Mouse (Mus musculus) ovary, postnatal 36 days (tissue): ENCODE data around the gene Dip2b.
A peak's percentile ranks its signal among the peaks of the same experiment; 100 is the strongest.

Experiments used
- DNase-seq: peaks from one replicate; pipeline ENCODE4 v3.0.0; 2022; ENCODE audit warnings: low spot score, mixed read lengths

Gene Dip2b

DNA sequence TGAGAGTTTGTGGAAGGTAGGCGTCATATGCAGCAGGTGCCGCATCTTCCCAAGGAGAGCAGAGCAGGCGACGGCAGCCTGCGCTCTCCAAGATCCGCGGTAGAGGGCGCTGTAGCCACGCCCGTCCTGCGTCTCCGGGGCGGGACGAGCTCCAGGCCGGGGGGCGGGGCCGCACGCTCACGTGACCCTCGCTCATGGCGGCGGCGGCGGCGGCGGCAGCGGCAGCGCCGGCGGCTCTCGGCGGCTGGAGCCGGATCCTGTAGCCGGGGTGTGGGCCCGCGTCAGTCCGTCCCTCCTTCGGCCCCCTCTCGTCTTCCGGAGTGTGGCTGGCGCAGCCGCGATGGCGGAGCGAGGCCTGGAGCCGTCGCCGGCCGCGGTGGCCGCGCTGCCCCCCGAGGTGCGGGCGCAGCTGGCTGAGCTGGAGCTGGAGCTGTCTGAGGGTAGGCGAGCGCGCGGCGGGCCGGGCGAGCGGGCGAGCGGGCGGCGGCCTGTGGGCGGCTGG is at the start of gene Dip2b:
Dip2b (plus strand) TSS at position 195 of the 502 bp plus-strand sequence.
- DNase-seq: peak; percentile 97

DNA sequence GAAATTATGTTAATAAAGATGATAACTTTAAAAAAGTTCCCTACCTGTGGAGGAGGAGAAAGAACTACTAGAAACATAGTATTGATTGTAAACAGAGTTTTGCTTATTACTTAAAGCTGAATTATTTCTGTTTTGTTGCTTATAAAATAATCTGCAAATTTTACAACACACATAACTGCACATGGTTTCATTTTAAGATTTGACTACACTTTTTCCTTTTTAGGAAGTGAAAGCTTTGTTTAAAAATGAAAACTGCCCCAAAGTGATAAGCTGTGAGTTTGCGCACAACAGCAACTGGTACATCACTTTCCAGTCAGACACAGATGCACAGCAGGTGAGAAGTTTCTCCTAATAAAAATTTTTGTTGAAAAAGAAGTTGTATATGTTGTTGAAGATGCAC is 45.4 kb upstream of the Dip2b start:
- DNase-seq: no peak

DNA sequence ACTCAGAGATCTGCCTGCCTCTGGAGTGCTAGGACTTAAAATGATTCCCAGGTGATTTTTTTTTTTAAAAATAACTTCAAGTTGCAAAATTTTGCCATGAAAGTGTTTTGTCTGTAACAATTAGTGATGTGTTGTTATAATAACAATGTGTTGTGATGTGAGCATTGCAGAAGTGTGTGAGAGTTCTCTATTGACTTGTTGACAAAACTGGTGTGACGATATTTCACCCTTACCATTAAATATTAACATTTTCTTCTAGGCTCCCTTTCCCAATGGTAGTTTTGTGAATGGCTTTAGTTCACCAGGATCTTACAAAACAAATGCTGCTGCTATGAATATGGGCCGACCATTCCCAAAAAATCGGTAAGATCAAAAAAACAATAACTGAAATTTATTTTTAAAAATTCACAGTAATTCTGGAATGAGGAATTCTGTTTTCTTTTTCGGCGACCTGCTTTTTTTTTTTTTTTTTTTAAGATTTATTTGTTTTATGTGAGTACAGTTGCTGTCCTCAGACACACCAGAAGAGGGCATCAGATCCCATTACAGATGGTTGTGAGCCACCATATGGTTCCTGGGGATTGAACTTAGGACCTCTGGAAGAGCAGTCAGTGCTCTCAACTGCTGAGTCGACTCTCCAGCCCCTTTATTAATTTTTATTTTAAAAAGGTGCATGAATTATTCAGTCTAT is 41.2 kb upstream of the Dip2b start:
- DNase-seq: no peak

DNA sequence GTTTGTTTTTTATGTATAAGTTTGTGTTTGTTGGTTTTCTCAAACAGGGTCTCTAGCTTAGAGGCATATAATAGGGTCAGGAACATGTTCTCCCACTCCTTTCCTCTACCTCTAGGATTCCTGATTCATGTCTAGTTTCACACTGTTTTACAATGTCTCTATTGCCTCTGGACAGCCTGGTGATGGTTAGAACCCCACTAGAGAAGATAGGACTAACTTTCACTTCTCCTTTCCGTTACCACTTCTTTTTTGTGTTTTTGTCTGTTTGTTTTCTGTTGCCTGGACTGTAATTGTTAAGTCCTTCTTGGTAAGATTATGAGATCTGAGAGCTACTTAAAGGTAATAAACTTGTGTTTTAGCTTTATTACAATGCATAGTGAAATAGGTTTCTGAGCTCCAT is 39.1 kb upstream of the Dip2b start:
- no peak for DNase-seq

DNA sequence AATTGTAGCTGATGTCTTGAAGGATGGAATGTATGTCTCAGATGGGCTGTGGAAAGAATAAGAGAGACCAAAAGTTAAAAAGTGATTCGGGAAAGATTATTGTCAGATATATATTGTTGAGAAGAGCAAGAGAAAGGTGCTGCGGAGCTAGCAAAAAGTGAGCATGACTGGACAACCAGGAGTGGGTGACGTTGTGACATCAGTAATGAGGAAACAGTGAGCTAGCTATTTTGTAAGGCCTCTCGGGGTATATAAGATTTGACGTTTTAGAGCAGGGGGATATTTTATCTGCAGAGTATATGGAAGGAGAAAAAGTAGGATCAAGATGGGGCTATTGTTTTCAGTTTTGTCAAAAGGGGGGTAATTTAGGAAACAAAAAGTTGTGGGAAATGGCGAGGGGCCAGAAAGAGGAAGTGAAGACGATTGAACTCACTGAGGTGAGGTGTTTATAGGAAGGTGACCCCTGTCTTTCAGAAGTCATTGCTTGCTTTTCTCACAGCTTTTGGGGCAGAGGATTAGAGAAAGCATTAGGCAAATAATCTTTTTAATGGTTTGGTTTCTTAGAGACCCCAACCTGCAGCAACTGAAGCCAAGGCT is 33.7 kb upstream of the Dip2b start:
- no peak for DNase-seq

DNA sequence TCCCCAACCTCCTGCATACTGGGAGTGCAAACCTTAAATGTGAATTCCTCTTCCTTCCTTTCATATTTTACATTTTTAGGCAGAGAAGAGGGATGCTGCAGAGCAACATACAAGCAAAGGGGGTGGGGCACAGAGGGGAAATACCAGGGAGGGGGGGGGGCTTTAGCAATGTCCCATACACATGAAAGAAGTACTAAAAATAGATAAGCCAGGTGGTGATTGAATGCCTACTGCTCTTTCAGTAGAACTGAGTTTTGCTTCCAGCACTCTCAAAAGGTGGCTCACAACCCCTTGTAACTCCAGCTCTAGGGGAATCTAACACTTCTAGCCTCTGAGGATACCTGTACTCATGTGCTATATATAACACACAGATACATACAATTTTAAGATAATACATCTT is 32.3 kb upstream of the Dip2b start:
- DNase-seq: no peak

DNA sequence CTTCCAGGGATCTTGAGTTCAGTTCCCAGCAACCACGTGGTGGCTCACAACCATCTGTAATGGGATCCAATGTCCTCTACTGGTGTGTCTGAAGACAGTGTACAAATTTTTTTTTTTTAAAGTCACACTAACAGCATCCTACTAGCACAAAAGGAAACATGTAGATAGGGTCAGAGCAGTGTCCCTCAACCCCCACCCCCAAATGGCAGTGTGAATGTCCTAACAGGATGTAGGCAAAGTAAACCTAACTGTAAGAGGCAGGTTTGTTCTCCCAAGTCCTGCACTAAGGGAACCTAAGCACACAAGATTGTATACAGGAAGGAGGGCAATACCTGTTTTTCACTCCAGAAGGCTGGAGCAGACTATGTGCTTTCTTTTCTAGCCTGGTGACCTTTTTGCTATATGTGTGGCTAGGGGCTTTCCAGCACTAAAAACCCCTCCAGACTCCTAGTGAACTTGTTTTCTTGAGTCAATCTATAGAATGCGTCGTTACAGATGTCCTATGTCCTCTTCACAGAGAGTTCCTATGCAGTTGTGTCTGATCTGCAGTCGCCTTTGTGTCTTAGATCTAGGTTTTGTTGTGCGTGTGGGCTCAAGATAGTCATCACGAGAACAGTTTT is 20.1 kb upstream of the Dip2b start:
- DNase-seq: no peak

DNA sequence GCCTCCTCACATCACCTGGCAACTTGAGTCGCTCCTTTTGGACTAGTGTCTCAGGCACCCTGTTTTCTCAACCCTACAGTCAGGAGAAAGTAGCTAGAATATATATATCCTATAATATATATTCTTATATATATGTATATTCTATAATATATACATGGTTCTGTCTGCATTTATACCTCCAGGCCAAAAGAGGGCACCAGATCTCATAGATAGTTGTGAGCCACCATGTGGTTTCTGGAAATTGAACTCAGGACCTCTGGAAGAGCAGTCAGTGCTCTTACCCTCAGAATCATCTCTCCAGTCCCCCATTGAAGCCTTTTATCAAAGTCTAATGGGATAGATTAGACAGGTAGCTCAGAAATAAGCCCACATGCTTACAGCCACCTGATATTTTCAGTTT is 17.3 kb upstream of the Dip2b start:
- no peak for DNase-seq

DNA sequence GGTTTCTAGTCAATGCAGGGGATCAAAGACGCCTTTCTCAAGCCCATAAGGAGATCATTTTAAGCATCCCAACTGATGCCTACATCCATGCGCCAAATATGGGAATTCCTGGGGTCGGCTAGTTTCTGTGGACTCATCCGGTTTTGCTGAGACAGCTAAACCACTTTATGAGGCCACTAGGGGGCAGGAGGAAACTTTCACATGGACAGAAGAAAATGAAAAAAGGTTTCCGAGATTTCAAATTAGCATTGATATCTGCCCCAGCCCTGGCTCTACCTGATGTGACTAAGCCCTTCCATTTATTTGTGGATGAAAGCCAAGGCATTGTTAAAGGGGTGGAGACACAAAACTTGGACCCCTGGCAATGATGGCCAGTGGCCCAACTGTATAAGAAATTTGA is 15.5 kb upstream of the Dip2b start:
- no peak for DNase-seq

DNA sequence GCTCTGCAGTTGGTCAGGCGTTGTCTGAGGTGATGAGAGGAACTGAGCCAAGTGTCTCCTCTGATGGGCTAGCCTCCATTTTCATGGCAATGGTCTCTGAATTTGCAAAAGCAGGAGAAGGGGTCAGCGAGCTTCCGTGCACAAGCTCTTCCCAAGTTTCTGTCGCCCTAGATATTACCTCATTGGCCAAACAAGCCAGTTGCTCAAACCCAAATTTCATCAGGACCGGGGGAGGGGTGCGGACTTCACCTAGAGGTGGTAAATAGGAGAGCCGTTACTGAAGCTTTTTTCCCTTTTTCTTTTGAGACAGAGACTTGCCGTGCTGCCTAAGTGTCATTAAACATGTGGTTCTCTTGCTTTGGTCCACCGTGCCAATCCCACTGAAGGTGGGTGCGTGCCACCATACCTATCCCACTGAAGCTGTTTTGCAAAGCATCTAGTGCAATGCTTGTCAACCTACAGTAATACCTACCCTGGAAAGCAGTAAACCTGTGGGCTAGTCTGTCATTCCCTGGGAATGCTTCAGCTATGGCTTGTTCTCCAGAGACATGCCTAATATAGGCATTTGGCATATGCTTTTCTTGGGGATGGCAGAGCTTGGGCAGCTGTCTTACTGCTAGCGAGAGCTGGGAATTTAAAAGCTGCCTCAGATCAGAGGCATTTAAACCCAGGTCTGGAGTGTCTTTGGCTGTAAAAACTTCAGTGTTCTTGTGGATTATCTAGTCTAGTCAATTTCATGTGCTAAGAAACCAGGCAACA is 13.2 kb upstream of the Dip2b start:
- DNase-seq: no peak

DNA sequence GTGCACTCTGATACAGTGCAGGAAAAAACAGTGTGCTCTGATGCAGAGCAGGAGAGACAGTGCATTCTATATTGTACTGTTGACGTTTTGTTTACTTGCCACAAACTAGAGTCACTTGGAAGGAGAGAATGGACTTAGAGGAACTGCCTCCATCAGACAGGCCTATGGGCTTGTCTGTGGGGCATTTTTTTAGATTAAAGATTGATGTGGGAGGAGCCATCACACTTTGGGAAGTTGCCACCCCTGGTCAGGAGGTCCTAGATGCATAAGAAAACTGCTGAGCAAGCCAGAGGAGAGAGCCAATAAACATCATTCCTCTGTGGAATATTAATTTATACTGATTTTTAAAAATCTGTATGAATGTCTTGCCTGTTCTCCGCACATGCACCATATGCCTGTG is 10.3 kb upstream of the Dip2b start:
- no peak for DNase-seq

DNA sequence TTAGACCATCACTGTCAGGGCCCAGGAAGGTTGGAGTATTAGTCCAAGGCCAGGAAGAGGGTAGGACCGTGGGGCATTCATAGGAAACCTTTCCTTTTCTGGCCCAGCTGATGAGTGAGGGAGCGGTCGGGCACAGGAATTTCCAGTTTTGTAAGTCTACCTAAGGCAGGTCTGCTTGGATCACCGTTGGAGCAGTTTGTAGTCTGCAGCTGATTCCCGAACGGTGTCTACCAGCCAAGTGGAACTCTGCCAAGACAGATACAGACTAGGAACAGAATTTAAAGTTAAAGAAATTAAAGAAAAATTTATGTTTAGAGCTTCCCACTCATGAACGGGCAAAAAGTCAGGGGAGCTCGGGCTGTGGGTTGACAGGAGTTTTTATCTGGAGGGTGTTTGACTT is 9.0 kb upstream of the Dip2b start:
- no peak for DNase-seq

DNA sequence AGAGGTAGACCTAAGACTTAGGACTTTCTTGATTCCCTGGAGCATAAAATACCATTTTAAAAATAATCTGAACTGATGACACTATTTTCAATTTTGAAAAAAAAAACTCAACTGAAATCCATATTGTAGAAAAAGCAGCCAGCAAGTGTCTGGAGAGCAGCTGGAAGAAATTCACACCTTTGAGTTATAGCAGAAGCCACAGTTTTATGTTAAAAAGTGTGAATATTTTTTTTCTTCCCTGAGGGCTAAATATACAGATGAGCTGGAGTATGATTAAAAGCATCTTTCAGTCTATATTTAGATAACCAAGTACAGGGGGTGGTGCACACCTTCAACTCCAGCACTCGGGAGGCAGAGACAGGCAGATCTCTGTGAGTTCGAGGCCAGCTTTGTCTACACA is 8.6 kb upstream of the Dip2b start:
- no peak for DNase-seq

DNA sequence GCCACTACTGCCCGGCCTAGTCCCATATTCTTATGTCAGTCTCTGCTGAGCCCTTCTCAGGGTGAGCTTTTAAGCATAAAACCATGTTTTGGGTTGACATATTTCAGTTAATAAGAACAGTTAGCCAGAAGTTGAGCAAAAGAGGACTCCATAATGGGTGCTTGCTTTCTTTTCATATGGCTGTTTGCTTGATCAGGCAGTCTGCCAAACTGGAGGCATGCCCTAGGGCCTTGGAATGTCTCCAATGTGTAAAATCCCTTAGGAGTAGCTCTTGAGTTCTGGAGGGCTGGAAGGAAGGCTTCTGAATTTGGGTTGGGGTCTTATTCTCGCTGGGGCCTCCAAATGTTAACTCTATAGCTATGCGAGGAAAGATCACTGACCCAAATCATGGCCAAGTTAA is 5.9 kb upstream of the Dip2b start:
- DNase-seq: no peak

DNA sequence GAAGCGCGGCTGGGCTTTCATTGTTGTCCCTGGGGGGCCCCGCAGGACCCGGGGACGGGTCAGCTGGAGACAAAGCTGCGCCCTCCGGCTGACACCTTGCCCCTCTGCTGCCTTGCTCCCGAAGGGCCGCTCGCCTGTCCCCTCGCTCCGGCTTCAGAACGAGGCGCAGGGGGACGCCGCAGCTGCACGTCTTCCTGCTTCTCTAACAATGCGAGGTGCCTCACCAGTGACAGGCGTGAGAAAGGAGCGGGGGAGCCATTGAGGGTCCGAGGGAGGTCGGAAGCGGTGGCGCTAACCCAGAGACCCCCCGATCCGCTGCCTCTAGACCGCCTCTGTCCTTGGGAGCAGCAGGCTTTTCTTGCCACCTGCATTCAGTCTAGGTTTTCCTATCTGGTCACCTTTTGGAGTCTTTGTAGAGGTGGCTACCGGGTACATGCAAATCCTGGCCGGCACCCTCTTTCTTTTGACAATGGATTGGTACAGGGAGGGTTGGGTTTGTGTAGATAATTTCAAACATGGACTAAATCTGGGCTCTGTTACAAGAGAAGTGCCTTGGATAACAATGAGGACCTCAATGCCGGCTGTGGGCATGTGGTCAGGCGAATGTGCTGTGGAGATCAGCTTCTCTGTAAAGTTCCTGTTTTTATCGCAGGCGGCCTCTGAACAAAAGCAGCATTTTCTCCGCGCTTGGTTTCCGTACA is 687 bp downstream of the Dip2b start:
- peak; percentile 32 for DNase-seq

DNA sequence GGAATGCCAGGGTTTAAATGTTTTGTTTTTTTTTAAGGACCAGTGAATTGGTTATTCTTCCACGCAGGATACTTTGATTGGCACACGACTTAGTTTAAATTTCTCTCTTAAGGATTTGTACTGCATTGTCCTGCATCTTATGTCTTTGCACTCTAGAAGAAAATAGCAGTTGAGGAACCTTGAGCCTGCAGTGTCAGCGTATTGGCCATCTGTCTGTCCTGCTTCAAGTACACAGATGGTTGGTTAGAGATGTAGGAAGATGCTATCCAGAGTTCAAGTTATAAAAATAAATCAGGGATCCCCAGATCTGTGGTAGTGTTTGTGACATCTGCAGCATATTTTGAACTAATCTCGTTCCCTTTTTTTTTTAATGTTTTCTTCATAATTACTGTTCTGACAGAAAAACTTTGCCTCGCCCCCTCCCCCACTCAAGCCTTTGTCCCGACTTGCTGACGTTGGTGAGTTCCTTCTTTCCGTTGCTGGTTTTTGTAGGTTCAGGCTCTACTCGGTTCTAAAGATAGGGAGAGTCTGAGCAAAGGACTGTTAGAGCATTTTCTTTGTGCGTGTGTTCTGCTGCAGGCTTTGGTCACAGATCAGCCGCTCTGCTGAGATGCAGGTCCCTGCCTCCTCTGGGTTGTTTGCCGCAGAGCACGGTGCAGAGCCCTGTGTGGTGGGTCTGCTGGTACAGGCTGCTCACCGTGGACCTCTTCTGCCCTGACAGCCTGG is 2.2 kb downstream of the Dip2b start:
- no peak for DNase-seq

DNA sequence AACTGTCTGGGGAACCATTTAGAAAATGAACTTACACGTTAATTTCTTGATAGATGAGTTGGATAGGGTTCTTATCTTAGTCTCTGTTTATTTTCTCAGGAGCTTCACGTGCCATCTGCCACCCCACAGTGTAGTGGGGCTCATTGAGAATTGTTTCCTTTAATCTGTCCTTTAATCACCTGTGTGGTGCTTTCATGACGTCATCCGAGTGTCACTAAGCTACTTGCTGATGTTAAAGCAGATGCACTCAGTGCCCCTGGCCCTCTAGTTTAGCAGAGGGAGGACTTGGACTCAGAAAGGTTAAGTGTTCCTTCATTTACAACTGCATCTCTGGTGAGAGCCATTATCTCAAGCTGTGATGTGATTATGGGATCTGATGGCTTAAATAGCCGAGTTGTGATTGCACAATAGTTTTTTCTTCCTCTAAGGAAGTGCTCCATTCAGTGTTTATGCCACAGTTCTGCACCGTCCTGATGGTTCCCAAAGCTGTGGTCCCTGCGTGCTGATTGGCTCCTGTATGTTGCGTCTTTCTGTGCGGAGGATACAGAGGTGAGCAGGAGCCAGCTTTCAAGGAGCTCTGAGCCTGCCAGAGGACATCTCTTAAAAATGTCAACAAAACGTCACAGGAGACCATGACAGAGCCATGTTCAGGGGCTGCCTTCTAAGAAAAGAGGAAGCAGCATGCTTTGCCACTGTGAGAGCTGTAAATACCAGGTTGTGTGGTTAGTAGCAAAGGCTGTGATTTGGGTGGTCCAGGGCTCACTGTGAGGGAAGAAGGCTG is 3.0 kb downstream of the Dip2b start:
- DNase-seq: no peak

DNA sequence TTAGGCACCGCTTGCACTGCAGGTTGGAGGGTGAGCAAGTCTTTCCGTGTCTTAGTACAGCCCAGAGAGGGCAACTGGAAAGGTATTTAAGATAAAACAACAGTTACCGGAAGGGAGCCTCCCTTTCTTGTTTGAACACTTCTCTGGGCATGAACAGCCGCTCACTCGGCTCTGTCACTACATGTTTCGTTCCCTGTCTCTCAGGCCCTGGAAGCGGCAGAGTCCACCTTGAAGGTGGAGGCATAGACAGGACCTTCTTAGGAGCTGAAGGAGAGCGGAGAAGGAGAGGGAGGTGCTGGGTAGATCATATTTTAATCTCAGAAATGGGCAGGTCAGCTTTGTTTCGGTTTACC is 3.6 kb downstream of the Dip2b start:
- DNase-seq: no peak

DNA sequence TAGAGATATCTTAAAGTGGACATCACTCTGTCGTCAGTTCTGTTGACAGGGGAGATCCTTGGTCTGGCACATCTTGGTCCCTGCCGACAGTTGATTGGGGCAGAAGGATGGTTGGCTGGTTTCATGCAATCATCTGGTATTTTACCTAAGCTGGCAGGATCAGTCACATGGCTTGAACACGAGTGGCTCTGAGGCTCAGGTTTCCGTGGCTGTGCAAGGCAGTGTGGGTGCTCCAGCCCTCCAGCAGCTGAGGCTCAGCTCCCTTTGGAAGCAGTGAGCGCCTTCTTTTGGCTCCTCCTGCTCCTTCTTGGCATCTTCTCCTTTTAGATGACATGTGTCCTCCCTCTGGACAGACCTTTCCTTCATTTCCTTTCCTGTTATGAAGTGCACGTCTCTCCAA is 7.1 kb downstream of the Dip2b start:
- DNase-seq: no peak

DNA sequence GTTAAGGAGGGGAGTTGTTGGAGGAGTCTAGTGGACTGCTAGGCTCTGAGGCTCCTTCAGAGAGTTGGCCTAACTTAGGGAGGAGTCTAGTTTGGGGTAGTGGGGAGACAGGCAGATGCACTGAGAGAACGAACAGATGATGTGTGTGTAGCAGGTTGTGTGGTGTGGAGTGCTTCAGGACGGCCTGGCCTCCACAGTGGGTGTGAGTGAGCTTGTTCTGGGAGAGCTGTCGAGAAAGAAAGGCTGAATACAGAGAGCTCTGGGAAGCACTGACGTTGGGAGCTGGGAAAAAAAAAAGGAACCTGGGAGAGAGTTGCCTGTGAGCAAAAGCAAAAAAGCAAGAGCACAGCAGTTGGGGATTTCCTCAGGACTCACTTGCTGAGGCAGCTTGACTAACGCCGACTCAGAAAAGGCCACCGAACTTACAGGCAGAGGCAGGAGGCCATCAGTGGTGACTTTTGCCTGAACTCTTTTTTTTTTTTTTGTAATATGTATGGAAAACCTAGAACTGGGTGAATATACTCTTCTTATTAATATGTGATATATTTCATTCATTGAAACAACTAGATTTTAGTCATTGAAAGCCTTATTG is 11.1 kb downstream of the Dip2b start:
- no peak for DNase-seq
